Mouse (Mus musculus): ENCODE data around the gene Osbpl8.

The Osbpl8 gene

DNA sequence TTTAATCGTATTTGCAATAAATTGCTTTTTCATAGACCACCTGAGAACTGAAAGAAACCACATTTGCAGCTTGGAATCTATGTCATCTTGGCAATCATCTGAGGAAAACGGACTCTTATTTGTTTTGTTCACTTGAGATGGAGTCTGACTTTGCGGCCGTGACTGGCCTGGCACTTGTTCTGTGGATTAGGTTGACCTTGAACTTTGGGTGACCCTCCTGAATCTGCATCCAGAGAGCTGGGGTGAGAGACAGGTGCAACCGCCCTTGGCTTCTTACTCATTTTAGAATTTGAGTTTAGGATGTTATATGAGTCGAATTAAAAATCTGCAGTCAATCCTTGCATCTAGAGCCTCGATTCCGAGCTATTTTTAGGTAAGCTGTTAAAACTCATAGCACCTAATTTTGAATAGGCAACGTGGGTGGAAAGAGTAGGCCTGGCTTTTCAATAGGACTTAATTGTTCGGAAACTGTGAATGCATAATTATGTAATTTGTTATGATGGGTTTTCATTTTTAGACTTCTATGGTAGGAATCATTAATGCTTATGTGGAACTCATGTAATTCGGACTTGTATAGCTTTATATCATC is 20.1 kb upstream of the Osbpl8 start:
- in situ Hi-C loops (cut with MboI; ENCODE audit: unreplicated experiment in 2 of 2), result no loop called here

DNA sequence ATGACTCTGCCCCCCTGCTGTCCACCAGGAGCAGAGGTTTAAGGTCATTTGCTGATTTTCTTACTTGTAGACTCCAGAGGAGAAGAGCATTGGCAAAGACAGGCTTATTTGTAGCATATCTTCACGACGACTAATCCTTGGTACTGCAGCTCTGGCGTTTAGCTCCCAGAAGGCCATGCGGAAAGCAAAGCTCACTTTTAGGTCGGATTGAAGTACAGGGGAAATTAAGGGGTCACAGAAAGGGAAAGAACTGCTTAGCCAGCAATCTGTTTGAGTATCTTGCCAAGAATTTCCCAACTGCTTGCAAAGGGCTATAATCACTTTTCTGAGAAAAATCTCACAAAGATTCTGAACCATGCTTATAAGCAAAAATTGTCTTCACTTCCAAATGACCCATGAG is 14.8 kb upstream of the Osbpl8 start:
- in situ Hi-C loops (cut with MboI; ENCODE audit: unreplicated experiment in 2 of 2), result no loop called here

DNA sequence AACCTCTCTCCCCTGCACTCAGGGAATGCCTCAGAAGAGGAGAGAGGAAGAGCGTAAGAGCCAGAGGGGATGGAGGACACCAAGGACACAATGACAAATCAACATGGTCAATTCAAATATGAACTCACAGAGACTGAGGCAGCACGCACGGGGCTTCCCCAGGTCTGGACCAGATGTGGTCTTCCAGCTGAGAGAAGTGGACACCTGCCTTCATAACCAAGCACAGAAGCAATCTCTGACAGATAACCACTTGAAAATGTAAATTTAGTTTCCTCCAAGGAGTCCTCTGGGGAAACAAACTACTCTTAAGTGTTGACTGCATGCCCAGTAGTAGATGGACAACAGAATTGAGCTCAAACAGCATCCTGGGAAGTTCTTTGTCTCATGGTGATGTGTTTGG is 9.5 kb upstream of the Osbpl8 start:
- in situ Hi-C loops (cut with MboI; ENCODE audit: unreplicated experiment in 2 of 2), result no loop called here

DNA sequence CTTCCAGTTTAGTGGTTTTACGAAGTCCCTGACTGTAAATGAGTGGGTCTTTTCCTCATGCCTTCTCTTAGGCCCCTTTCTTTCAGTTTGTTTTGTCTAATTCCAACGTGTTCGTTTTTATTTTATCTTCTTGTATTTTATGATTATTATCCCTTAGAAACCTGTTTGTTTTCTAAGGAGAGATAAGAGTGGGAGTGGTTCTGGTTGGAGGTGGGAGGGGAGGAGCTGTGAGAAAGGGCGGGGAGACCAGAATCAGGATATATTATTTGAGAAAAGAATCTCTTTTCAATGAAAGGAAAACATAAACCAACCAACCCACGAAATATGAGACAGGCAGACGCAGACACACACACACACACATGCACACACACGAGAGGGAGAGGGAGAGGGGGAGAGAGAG is 9.0 kb upstream of the Osbpl8 start:
- in situ Hi-C loops (cut with MboI; ENCODE audit: unreplicated experiment in 2 of 2), result no loop called here

DNA sequence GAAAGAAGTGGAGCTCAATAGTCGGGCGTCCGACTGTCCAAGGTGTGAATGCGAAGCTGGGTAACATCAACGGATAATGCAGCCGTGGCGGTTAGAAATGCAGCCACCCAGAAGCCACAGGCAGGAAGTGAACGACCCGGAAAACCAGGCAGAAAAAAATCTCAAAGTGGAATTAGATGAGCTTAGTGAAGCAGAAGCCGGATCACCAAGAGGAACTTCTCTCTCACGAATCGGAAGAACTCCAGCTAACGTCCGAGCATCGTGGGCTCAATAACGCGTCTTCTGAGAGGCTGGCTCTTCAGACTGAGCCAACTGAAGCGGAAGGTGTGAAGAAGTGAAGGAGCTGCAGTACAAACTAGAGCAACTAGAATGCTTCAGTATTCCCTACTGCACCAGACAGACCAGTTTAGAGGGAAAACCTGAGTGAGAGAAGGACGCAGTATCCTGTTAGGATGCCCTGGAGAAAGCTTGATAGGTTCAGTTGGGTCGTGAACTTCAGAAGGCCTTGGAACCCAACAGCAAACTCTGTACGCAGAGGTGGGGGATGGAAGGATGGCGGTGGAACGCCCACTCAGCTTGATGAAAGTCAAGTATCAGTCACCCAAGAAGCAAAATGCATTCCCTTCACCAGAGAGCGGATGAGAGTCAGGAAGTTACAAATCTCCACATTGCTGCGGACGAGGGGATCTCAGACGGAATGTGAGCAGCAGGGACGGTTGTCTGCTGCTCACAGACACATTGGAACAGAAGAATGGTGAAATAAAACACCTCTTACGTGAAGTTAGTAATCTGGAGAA is 8.0 kb upstream of the Osbpl8 start:
- in situ Hi-C loops (cut with MboI; ENCODE audit: unreplicated experiment in 2 of 2), result no loop called here

DNA sequence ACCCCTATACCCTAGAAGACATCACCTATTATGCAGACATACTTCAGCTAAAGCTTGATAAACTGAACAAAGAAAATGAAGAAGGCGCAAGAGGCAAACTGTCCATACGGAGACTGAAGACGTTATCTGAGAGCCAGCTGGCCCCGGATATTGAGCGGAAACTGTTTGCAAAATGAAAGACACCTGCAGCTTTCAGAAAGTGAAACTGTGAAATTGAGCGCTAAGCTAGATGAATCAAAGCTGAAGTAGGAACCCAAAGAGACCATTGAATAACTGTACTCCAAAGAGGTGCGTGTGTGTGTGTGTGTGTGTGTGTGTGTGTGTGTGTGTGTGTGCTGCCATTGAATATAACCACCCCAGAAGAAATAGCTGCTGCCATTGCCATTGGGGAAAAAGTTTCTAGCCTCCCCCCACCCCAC is 7.3 kb upstream of the Osbpl8 start:
- in situ Hi-C loops (cut with MboI; ENCODE audit: unreplicated experiment in 2 of 2), result no loop called here

DNA sequence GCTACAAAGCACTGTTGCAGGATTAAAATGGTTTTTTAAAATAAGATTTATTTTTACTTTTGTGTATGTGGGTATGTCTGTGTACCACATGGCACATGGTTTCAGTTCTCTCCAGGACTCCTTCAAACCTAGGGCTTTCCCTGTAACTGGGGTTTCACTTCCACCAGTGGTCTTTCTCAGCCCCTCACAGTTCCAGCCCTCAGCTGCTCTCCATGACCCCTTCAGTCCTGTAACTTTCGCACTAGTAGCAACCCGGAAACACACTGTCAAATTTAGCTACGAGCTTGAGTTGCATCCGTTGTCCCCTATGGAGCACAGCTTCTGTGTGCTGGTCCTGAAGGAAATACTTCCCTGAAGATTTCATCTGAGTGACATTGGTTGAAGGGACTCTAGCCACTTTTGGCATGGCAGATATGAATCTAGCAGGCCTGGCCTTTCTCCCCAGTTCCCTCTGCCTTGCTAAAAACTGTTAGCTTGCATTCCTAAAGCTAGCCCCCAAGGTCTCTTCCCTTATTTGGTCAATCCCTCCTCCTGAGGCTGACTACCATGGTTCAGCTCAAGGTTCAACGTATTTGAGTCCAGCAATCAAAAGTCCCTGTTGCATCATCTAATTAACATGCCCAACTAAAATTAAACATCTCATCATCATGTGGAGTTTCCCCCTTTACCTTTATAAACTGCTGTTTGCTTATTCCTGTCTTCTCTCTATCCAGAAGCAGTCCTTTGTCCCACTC is 4.6 kb upstream of the Osbpl8 start:
- in situ Hi-C loops (cut with MboI; ENCODE audit: unreplicated experiment in 2 of 2), result no loop called here

DNA sequence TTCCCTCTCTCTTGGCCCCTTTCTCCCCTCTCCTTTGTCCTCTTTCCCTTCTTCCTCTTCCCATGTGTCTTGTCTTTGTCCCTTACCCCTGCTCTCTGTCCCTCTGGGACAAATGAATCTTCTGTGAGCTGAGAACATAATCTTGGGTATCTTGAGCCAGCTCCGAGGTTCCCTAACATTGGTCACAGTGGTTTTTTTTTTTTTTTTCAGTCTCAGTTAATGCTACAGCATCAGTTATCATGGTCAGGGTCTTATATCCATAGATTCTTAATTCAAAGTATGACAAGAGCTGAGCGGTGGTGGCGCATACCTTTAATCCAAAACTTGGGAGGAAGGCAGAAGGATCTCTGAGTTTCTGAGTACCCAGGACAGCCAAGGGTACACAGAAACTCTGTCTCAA is 4.0 kb upstream of the Osbpl8 start:
- in situ Hi-C loops (cut with MboI; ENCODE audit: unreplicated experiment in 2 of 2), result no loop called here

DNA sequence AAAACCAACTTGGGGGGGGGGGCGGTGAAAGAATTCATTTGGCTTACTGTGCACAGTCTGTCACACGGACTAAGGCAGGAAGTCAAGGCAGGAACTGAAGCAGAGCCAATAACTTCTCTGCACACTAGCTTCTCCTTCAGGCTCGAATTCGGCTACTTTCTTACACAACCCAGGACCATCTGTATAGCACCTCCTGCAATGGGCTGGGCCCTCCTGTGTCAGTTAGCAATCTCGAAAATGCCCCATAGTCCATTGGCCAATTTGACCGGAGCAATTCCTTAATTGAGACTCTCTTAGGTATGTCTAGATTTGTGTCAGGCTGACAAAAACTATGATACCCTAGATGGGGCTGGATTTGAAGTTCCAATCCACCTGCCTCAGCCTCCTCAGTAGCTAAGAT is 3.2 kb upstream of the Osbpl8 start:
- in situ Hi-C loops (cut with MboI; ENCODE audit: unreplicated experiment in 2 of 2), result no loop called here

DNA sequence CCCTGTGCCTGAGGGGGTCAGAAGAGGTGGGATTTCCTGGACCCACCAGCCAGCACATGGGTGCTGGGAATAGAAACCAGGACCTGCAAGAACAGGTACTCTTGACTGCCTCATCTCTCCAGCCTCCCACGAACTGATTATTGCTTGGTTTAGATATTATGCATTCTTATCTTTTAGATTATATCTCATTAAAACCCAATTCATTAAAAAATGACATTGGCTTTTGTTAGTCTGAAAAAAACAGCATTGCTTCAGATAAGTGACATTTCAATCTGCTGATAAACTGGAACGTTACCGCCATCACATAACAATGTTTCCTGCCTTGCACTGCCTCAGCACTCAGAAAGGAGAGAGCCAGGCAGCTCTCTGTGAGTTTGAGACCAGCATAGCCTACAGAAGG is 1.5 kb upstream of the Osbpl8 start:
- in situ Hi-C loops (cut with MboI; ENCODE audit: unreplicated experiment in 2 of 2), result no loop called here

DNA sequence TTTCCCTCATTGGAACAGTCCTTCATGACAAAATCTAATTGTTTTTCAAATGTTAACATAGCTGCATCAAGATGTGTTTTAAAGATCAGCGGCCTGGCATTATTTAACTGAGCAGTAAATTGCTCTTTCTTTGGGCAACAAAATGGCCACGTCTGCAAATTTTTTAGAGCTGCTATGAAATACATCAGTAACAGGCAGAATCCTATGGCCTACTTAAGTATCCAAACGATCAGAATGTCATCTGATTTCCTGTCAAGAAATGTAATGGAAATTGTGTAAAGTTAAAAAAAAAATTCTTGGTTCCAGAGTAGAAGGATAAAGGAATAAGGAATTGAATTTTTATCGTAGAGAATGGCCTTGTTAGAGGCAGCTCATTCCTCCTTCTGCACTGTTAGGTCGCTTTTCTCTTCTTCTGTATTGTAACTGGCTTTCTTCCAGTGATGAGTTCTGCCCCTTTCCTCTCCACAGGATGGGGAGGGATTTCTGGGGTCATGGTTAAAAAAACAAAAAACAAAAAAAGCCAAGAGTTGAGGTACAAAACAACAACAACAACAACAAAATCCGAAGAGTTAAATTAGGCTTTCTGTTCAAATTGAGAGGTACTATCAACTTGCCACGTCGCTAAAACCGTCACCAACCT is 831 bp upstream of the Osbpl8 start:
- in situ Hi-C loops (cut with MboI; ENCODE audit: unreplicated experiment in 2 of 2), result no loop called here

DNA sequence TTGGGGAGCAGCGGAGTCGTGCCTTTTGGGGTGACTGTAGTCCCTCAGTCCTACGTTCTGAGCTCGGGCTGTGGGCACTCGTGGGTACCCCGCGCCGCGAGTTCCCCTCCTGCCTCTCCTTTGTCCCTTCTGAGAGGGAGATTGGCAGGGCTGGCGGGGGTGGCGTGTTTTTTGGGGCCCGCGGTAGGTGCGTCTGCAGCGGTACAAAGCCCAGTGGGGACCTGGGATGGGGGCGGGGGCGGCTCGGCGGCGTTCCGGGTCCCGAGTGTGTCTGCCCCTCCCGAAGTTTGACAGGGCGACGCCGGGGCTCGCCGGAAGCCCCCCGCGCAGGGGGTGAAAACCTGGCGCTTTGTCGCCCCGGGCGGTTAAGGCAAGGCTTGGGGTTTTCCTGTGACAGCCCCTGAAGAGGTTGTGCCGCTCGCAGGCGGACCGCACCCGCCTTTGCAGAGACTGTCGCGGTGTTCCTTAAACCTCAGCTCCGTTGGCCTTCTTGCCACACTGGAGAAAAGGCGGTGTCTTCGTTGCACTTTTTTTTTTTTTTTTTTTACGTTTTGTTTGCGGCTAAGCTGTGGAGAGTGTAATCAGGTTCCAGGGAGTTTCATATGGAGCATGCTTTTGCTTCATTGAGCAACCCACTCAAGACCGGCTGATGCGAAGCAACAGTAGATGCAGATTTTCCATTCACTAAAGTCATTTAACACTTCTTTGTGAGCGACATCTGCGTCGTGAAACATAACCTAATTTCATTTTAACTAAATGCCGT is 848 bp downstream of the Osbpl8 start:
- in situ Hi-C loops (cut with MboI; ENCODE audit: unreplicated experiment in 2 of 2), result loop anchor here in 1 of 2 experiments (5.0 kb wide), 2 partner anchors 53 to 57 kb away; no protein-coding TSS in a partner anchor

DNA sequence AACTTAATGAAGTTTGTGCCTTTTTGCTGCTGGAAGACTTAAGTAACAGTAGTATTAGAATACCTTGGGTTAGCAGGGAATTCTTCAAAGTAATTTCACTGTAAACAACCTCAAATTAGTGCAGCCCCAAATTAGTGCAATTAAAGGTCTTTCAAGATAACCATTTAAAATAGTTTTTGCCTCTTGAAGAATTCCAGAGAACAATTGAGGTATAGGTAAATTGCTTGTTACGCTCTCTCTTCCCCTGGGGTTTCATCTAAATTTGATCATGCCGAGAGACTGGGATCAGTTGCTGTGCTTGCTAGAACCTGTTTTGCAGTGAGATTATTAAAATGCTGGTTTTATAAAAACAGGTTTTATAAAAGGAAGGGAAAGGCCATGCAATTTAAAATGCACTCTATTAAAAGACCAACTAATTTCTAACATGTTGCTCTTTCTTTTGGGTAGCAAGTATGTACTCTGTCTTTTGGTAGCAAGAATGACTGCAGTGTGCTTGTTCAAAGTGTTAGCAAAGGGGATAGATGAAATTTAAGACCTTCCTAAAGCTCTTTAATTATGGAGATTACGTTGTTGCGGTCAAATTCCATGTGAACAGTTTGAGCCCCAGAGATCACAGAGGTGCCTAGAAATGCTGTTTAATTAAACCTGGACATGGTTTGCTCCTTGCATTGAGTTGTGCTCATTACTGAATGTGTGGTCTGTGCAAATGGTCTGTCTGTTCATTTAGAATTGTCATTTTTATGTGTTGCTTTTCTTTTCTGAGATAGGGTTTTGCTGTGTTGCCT is 1.7 kb downstream of the Osbpl8 start:
- in situ Hi-C loops (cut with MboI; ENCODE audit: unreplicated experiment in 2 of 2), result loop anchor here in 1 of 2 experiments (5.0 kb wide), 2 partner anchors 54 to 56 kb away; no protein-coding TSS in a partner anchor

DNA sequence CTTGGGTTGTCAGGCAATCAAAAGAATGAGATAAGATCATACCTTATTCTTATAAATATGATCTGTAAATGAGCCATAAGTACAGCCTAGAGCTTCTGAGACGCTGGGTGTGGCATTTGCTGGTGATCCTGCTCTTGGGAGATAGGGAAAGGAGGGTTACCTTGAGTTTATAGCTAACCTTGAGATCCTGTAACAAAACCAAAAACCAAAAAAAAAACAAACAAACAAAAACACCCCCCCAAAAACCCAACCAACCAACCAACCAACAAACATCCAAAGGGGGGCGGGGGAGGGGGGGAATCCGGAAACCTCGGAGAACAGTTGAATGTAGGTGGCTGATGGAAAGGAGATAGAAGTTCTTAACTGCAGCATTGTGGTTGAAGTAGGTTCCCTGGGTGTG is 2.9 kb downstream of the Osbpl8 start:
- in situ Hi-C loops (cut with MboI; ENCODE audit: unreplicated experiment in 2 of 2), result loop anchor here in 1 of 2 experiments (5.0 kb wide), 2 partner anchors 55 kb away; no protein-coding TSS in a partner anchor

DNA sequence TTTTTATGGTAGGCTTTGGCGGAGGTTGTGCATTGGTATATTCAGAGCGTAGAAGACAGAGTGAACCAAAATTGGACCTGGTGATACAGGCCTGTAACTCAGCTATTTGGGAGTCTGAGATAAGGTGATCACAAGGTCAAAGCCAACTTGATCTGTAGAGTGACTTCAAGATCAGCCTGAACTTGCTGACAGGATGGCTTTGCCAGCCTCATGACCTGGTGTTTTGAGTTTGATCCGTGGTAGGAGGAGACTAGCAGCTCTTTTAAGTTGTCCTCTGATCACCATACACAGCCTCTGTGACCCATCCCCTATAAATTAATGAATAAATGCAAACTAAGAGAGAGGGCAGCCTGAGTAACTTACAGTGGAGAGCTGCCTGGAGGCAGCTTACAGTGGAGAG is 3.8 kb downstream of the Osbpl8 start:
- in situ Hi-C loops (cut with MboI; ENCODE audit: unreplicated experiment in 2 of 2), result loop anchor here in 1 of 2 experiments (5.0 kb wide), 2 partner anchors 54 to 56 kb away; no protein-coding TSS in a partner anchor

DNA sequence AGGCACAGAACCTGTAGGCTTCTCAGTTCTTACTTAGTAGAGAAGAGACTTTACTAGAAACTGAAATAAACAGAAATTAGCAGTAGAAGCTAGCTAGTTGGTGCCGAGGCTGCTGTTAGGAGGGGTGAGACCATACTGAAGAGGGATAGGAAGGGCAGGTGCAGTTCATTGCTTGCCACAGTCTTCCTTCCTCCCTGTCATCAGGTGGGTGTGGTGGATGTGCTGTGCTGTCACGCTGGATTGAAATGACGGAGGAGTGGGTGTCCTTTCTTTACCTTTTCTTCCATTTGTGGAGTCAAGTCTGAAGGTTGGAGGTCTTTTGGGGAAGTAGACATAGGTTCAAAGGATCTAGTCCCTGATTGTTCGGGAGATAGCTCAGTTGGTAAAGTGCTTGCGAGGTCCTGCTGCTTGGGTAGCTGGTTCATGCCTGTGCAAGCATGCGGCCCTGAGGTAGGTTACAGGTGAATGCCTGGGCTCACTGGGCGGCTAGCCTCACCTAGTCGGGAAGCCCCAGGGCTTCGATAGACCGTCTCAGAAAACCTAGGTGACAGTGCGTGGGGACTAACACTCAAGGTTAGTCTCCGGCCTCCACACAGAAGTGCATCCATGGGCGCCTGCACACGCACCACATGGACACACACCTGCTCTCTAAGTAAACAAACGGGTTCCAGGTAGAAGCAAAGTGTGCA is 6.8 kb downstream of the Osbpl8 start:
- in situ Hi-C loops (cut with MboI; ENCODE audit: unreplicated experiment in 2 of 2), result loop anchor here in 1 of 2 experiments (5.0 to 10.0 kb wide), 2 partner anchors 53 to 59 kb away; no protein-coding TSS in a partner anchor

DNA sequence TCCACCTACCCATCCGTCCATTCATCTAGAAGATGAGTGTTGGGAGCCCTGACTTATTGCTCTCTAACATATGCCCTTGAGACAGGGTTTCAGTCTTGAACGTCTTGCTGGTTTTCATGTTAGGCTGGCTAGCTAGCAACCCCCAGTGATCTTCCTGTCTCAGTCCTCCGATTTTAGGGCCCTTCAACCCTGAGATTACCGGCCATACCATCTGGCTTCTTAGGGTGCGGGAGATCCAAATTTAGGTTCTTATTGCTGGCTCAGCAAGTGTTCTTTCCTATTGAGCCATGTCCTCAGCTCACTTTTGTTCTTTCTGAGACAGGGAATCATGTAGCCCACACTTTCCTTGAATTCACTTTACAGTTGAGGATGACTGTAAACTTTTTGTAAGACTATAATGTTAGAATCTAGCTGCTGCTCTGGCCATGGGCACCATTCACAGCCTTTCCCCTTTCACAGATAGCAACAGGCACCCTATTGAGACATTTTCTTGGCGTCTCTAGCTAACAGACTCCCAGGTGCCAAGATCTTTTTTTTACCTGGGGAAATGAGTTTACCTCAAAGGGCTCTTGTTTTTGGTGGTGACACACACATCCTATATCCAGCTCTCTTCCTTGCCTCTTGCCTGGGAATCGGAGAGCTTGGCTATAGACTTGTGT is 9.2 kb downstream of the Osbpl8 start:
- in situ Hi-C loops (cut with MboI; ENCODE audit: unreplicated experiment in 2 of 2), result loop anchor here in 1 of 2 experiments (5.0 to 10.0 kb wide), 2 partner anchors 51 to 61 kb away; no protein-coding TSS in a partner anchor

DNA sequence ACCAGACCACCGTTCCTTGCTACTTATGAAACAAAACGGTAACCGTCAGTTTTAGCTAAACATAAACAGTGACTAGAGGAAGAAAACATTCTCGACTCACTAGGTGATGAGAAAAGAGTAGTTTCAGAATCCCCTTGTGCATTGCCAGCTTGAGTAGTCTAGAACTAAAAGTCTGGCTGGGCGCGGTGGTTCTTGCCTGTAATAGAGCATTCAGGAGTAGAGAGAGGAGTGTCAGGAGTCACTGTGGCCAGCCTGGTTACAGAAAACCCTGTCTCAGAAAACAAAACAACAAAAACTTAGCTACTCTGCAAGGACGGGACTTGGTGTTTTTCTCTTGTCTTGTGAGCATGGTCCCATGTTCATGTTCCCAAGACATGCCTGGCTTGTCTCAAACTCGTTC is 12.8 kb downstream of the Osbpl8 start:
- in situ Hi-C loops (cut with MboI; ENCODE audit: unreplicated experiment in 2 of 2), result loop anchor here in 1 of 2 experiments (10.0 kb wide), 1 partner anchor 47 kb away; no protein-coding TSS in a partner anchor

Measured in v-Abl transformed pro-B cells (cell line).